Mouse (Mus musculus) hindbrain, postnatal 0 days (tissue): ENCODE data around the gene Sf3b2. TPM values are rescaled to one million over a fixed set of nuclear protein-coding genes. Genes with fewer than 3 reads are reported as not detected.
"Not testable (repeated sequence)": the region's sequence is repeated elsewhere in the genome, so short reads cannot be mapped to it uniquely, and the experiment has no call there.

Source experiments
- ATAC-seq: fragments of 200-750 bp; cut with Nextera tagmentation; 2 replicates; pipeline ENCODE4 v1.8.0; 2017; ENCODE audit warnings: mild to moderate bottlenecking, moderate TSS enrichment, moderate library complexity
- DNase-seq: peaks from one replicate; pipeline ENCODE4 v3.0.0-alpha.2; 2015; ENCODE audit warnings: low spot score
- H3K27ac ChIP-seq: fragments of 300-500 bp; sonication (generic); 2 replicates; pipeline ENCODE4 v1.5.1; 2014; ENCODE audit warnings: mild to moderate bottlenecking
- H3K27me3 ChIP-seq: fragments of 300-500 bp; sonication (generic); 2 replicates; pipeline ENCODE4 v1.6.1; 2014; ENCODE audit warnings: low read length, mixed read lengths; ENCODE audit not compliant: insufficient read depth
- H3K36me3 ChIP-seq: fragments of 300-500 bp; sonication (generic); 2 replicates; pipeline ENCODE4 v1.6.1; 2014; ENCODE audit warnings: low read length, mixed read lengths; ENCODE audit not compliant: insufficient read depth
- H3K4me1 ChIP-seq: fragments of 300-500 bp; sonication (generic); 2 replicates; pipeline ENCODE4 v1.6.1; 2014; ENCODE audit warnings: antibody characterized with exemption, low read length, mixed read lengths; ENCODE audit not compliant: insufficient read depth
- H3K4me2 ChIP-seq: fragments of 300-500 bp; sonication (generic); 2 replicates; pipeline ENCODE4 v1.6.1; 2014; ENCODE audit warnings: low read depth, mild to moderate bottlenecking, low read length, moderate library complexity, mixed read lengths
- H3K4me3 ChIP-seq: fragments of 300-500 bp; sonication (generic); 2 replicates; pipeline ENCODE4 v1.5.1; 2014; ENCODE audit warnings: low read length
- H3K9ac ChIP-seq: fragments of 300-500 bp; sonication (generic); replicated peaks from 2 replicates; pipeline ENCODE4 v1.6.1; 2014; ENCODE audit warnings: mild to moderate bottlenecking, low read length, moderate library complexity, mixed read lengths
- H3K9me3 ChIP-seq: fragments of 300-500 bp; sonication (generic); 2 replicates; pipeline ENCODE4 v1.6.1; 2016; ENCODE audit warnings: low read length, mixed read lengths
- CTCF ChIP-seq: IDR thresholded peaks from 2 replicates; pipeline ENCODE4 v1.5.1; 2016; ENCODE audit warnings: antibody characterized with exemption, control low read depth, low read depth
- WGBS: fragments of 180-500 bp; shearing (Covaris S2); extraction: QIAGEN DNeasy Blood & Tissue Kit; methylation state at CpG from one replicate; pipeline ENCODE4 v1.1.7; 2014; 5-methylcytosine and 5-hydroxymethylcytosine counted together
- polyA plus RNA-seq: library from polyadenylated mRNA; unstranded; fragments of >200 nt; fragmentation: Nextera tagmentation; extraction: Ambion mirVana; gene quantifications from 2 replicates; pipeline ENCODE4 v1.2.1, GENCODE M21; 2015
- total RNA-seq: library from RNA; depleted of rRNA; stranded (reverse); fragments of >200 nt; gene quantifications from 2 replicates; pipeline ENCODE4 v1.2.3, GENCODE M21; 2014

Gene Sf3b2
- total and polyA plus RNA-seq, 2 experiments from 2014 or later = 266 to 322 TPM

GRCm38 (mm10) chr19:5268875-5269274 is 26.4 kb downstream of the Sf3b2 start:
- Histone ChIP-seq H3K36me3 (no peaks in the 10 kb centered on the region), H3K4me1 (peaks cover 17% of the 10 kb centered on the region), H3K9me3 (no peaks in the 10 kb centered on the region), H3K27ac (no peak overlapping the region), H3K9ac (no peak overlapping the region), H3K4me3 (no peak overlapping the region), H3K27me3 (no peaks in the 10 kb centered on the region), H3K4me2 (no peak overlapping the region)
- ATAC-seq (no peak), DNase-seq (no peak)
- no peak for TF ChIP-seq CTCF
- 92% methylated on average over 3 of the region's 3 CpGs for WGBS

GRCm38 (mm10) chr19:5268017-5268416 is 27.2 kb downstream of the Sf3b2 start:
- no peaks in the 10 kb centered on the region for H3K9me3 ChIP-seq

GRCm38 (mm10) chr19:5267015-5267414 is 28.2 kb downstream of the Sf3b2 start:
- ATAC-seq = no peak
- Histone ChIP-seq H3K9me3 (no peaks in the 10 kb centered on the region), H3K4me3 (no peak overlapping the region), H3K36me3 (no peaks in the 10 kb centered on the region), H3K9ac (no peak overlapping the region), H3K4me1 (peaks cover 16% of the 10 kb centered on the region), H3K27ac (no peak overlapping the region), H3K27me3 (no peaks in the 10 kb centered on the region), H3K4me2 (no peak overlapping the region)
- WGBS = 94% methylated on average over 5 of the region's 5 CpGs
- no peak for DNase-seq
- TF ChIP-seq CTCF = no peak

More at GRCm38 (mm10) chr19:5268017-5268416, 27.2 kb downstream of the Sf3b2 start:
- no peaks in the 10 kb centered on the region for H3K27me3 ChIP-seq
- peaks cover 17% of the 10 kb centered on the region for H3K4me1 ChIP-seq
- H3K4me3 ChIP-seq = no peak overlapping the region
- ATAC-seq = no peak
- no peak for DNase-seq
- no peaks in the 10 kb centered on the region for H3K36me3 ChIP-seq
- TF ChIP-seq CTCF = no peak
- no peak overlapping the region for H3K9ac ChIP-seq
- no peak overlapping the region for H3K27ac ChIP-seq
- no peak overlapping the region for H3K4me2 ChIP-seq

- 57% methylated on average over 3 of the region's 3 CpGs for WGBS
- no peaks in the 10 kb centered on the region for H3K4me1 ChIP-seq
- TF ChIP-seq CTCF = no peak
- H3K36me3 ChIP-seq = no peaks in the 10 kb centered on the region
- ATAC-seq (no peak), DNase-seq (no peak)
- no peak overlapping the region for H3K27ac ChIP-seq
- H3K4me3 ChIP-seq = no peak overlapping the region
- no peak overlapping the region for H3K9ac ChIP-seq
- H3K27me3 ChIP-seq = no peaks in the 10 kb centered on the region
- no peak overlapping the region for H3K4me2 ChIP-seq
- no peaks in the 10 kb centered on the region for H3K9me3 ChIP-seq
These were observed 38.1 kb downstream of the Sf3b2 start for GRCm38 (mm10) chr19:5257140-5257539.

GRCm38 (mm10) chr19:5236981-5237380 is 58.3 kb downstream of the Sf3b2 start:
- not testable (repeated sequence) for H3K27me3 ChIP-seq, ATAC-seq, H3K9me3 ChIP-seq, H3K36me3 ChIP-seq, DNase-seq, H3K27ac ChIP-seq, H3K9ac ChIP-seq, H3K4me2 ChIP-seq, H3K4me1 ChIP-seq, H3K4me3 ChIP-seq
- 96% methylated on average over 1 of the region's 1 CpGs for WGBS

GRCm38 (mm10) chr19:5232696-5233095 is 62.6 kb downstream of the Sf3b2 start:
- DNase-seq = no peak
- no peak for ATAC-seq
- Histone ChIP-seq H3K27me3 (no peaks in the 10 kb centered on the region), H3K4me1 (no peaks in the 10 kb centered on the region), H3K9ac (no peak overlapping the region), H3K27ac (no peak overlapping the region), H3K9me3 (no peaks in the 10 kb centered on the region), H3K4me2 (no peak overlapping the region), H3K36me3 (no peaks in the 10 kb centered on the region), H3K4me3 (no peak overlapping the region)
- 85% methylated on average over 4 of the region's 4 CpGs for WGBS
- TF ChIP-seq CTCF = no peak

GRCm38 (mm10) chr19:5230110-5230509 is 65.1 kb downstream of the Sf3b2 start:
- Histone ChIP-seq H3K36me3 (no peaks in the 10 kb centered on the region), H3K9me3 (no peaks in the 10 kb centered on the region), H3K27ac (no peak overlapping the region), H3K4me3 (no peak overlapping the region), H3K27me3 (no peaks in the 10 kb centered on the region), H3K4me1 (no peaks in the 10 kb centered on the region), H3K9ac (no peak overlapping the region), H3K4me2 (no peak overlapping the region)
- WGBS = 85% methylated on average over 2 of the region's 2 CpGs
- TF ChIP-seq CTCF = no peak
- ATAC-seq = no peak
- no peak for DNase-seq
